Mouse (Mus musculus) T-cell, adult 2 months (primary cell): ENCODE data around the gene Igf2bp3.
"Not testable (repeated sequence)": the region's sequence is repeated elsewhere in the genome, so short reads cannot be mapped to it uniquely, and the experiment has no call there.

ENCODE experiments used
- DNase-seq: peaks from one replicate; pipeline ENCODE4 v3.0.0; 2022; ENCODE audit warnings: low spot score

Igf2bp3 gene

GRCm38 (mm10) chr6:49214928-49215747 is at the start of gene Igf2bp3:
TSS of gene Igf2bp3 (minus strand) at chr6:49214957.
- DNase-seq = peak; percentile 34

GRCm38 (mm10) chr6:49264446-49264845 is 49.7 kb upstream of the Igf2bp3 start:
- DNase-seq = not testable (repeated sequence)

GRCm38 (mm10) chr6:49263847-49264243 is 49.1 kb upstream of the Igf2bp3 start, which contains the start of gene Tra2a:
TSS of gene Tra2a (minus strand) at chr6:49264033.
- DNase-seq = peak; percentile 97

- DNase-seq = peak; percentile 52
Observed at GRCm38 (mm10) chr6:49263081-49263846, 48.5 kb upstream of the Igf2bp3 start.

GRCm38 (mm10) chr6:49262421-49262820 is 47.7 kb upstream of the Igf2bp3 start:
- no peak for DNase-seq

- no peak for DNase-seq
Observed at GRCm38 (mm10) chr6:49259711-49260110, 45.0 kb upstream of the Igf2bp3 start.

- DNase-seq = no peak
Observed at GRCm38 (mm10) chr6:49257880-49258279, 43.1 kb upstream of the Igf2bp3 start.

GRCm38 (mm10) chr6:49252207-49252606 is 37.5 kb upstream of the Igf2bp3 start:
- DNase-seq = no peak

- no peak for DNase-seq
Observed at GRCm38 (mm10) chr6:49251199-49251598, 36.4 kb upstream of the Igf2bp3 start.

- DNase-seq = no peak
Observed at GRCm38 (mm10) chr6:49247246-49247645, 32.5 kb upstream of the Igf2bp3 start.

GRCm38 (mm10) chr6:49242331-49242730 is 27.6 kb upstream of the Igf2bp3 start:
- DNase-seq = no peak

- DNase-seq = no peak
Observed at GRCm38 (mm10) chr6:49241562-49241961, 26.8 kb upstream of the Igf2bp3 start.

GRCm38 (mm10) chr6:49236331-49236730 is 21.6 kb upstream of the Igf2bp3 start:
- DNase-seq = peak; percentile 100

- no peak for DNase-seq
Observed at GRCm38 (mm10) chr6:49233356-49233755, 18.6 kb upstream of the Igf2bp3 start.

- no peak for DNase-seq
Observed at GRCm38 (mm10) chr6:49228126-49228679, 13.4 kb upstream of the Igf2bp3 start.

- DNase-seq = peak; percentile 53
Observed at GRCm38 (mm10) chr6:49227184-49227735, 12.5 kb upstream of the Igf2bp3 start.

- no peak for DNase-seq
Observed at GRCm38 (mm10) chr6:49225728-49226123, 11.0 kb upstream of the Igf2bp3 start.

- no peak for DNase-seq
Observed at GRCm38 (mm10) chr6:49224923-49225727, 10.4 kb upstream of the Igf2bp3 start.

GRCm38 (mm10) chr6:49221906-49222305 is 7.1 kb upstream of the Igf2bp3 start:
- no peak for DNase-seq

GRCm38 (mm10) chr6:49219920-49220604 is 5.3 kb upstream of the Igf2bp3 start:
- no peak for DNase-seq

- DNase-seq = no peak
Observed at GRCm38 (mm10) chr6:49219001-49219560, 4.3 kb upstream of the Igf2bp3 start.
